Mouse (Mus musculus): ENCODE measurements at regions not wholly inside any gene's neighbourhood (a gene's known extent, or its start where the extent isn't known, plus 50 kb on each side); places are given as distances from the start of the nearest gene placed in this dataset.

DNA sequence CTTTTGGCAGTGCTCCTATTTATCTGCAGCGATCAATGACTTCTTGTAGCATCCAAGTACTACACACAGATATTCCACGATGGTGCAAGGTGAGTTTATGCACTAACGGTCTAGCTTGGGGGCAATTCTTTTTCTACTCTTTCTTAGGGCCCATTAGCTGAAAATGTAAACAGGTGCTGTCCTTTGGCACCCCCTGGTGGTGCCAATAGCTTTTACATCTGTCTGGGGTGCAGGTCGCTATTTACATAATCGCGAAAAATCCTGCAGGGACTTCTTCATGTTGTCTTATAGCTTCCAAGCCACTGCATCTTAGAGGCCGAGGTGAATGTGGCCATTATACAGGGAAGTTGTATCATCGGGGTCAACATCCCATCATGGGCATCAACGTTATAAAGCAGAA lies 175.9 kb downstream of the Rps12 start:
- peak; percentile 39 to 83 for DNase-seq (ENCODE audit: inconsistent age in 2 of 2, low spot score in 1 of 2)

DNA sequence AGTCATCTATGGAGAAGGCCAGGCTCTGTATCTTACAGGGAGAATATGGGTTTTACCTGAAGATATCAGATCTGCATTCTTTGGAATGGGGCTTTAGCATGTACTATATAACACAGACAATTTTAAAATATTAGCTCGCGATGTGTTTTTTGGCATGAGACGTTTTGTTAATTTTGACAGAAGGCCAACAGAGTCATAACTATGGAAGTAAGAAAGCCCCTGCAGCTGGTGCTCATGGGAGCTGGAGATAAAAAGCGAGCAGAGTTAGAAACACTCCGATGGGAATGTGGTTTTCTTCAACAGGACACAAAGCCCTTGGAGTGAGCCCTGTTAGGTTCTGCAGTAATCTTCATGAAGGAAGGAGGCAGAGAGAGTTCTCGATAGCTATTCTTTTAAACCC lies 176.6 kb downstream of the Rps12 start:
- DNase-seq (ENCODE audit: inconsistent age in 2 of 2, low spot score in 1 of 2), result no peak

DNA sequence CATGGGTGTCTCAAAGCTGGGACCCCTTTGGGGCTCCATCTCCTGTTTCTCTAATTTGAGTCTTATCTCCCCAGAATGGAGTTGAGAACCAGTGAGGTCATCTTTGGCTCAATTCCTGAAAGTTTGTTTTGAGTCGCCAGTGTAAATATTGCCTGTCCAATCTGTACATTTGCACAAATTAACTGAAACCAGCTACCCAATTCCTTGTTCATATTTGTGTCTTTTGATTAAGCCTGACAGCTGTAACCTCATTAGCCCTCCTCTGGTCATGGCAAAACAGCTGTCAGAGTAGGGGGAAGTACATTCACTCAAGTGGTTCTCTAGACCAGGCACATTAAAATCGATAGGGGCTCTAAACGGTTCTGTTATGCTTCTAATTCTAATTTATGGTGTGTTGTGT lies 177.0 kb downstream of the Rps12 start:
- peak in 1 of 2 experiments; percentile 23 for DNase-seq (ENCODE audit: inconsistent age in 2 of 2, low spot score in 1 of 2)

DNA sequence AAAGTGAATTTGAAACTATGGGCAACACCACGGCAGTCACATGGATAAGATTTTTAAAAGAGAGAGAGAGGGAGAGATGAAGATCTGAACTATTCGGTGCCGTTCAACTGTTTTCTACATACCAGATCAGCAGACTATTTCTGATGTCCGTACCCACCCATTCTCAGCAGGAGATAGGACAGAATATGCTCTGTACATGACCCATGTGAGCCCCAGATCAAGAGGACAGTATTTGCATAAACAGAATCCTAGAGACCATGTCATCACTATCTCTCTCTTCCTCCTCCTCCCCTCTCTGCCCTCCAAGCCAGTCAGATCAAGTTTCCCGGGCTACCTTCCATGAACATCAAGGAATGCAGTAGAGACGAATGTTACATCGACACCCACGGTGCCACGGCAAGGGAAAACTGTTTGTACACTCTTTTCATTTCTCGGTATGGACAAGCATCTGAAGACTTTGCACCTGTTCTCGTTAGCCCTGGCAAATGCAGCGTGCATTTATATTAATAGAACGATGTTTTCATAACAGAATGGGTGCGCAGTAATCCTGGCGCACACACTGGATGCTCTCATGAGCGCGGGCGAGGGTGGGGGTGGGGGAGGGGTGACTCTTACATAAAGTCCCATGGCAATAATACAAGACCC lies 177.7 kb downstream of the Rps12 start:
- DNase-seq (ENCODE audit: inconsistent age in 2 of 2, low spot score in 1 of 2), result no peak

DNA sequence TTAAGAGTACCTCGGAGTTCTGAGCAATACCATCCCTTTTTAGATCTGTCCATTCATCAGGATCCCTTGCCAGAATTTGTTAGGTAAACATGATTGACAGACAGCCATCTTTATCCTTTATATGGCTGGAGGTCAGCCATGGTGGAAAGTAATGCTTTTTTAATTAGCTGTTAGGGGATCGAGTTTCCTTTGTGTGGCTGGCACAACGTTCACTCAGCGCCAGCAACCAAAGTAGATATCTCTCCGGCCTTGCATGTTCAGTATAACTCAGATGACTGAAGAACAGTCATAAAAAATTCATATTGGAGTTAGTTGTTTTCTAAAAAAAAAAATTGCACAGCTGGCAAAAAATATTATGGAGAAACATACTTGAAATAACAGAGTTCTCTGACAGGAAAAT lies 186.4 kb downstream of the Rps12 start:
- no peak for DNase-seq (ENCODE audit: inconsistent age in 2 of 2, low spot score in 1 of 2)

DNA sequence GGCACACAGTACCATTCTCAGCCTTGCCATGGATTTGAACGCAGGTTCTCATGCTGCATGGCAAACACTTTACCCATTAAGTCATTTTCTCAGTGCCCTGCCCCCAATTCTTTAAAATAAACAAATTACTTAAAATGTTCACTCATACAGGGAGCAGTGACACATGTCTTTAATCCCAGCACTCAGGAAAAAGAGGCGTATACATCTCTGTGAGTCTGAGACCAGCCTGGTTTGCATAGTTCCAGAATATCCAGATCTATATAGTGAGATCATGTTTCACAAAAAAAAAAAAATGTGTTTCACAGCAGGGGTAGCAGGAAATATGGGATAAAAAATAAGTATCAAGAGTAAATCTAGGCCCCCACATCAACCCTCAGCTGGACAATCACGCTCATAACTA lies 191.5 kb downstream of the Rps12 start:
- no peak for DNase-seq (ENCODE audit: inconsistent age in 2 of 2, low spot score in 1 of 2)

DNA sequence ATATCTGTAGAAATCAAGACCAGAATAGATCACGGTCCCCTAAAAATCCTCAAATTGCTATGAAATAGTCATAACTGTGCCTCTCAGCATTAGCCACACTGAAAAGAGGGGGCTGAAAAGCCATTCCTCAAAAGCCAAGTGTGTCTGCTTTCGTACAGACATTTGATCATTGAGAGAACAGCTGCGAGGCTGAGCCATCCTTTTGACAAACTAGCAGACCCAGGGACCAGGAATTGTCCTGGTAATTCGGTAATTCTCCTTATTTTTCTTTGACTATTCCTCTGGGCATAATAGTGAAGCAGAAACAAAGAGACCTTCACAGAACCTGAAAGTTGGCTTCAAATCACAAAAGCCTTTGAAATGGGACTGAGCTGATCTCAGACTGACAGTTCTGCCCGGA lies 206.8 kb downstream of the Rps12 start:
- no peak for DNase-seq (ENCODE audit: inconsistent age in 2 of 2, low spot score in 1 of 2)

DNA sequence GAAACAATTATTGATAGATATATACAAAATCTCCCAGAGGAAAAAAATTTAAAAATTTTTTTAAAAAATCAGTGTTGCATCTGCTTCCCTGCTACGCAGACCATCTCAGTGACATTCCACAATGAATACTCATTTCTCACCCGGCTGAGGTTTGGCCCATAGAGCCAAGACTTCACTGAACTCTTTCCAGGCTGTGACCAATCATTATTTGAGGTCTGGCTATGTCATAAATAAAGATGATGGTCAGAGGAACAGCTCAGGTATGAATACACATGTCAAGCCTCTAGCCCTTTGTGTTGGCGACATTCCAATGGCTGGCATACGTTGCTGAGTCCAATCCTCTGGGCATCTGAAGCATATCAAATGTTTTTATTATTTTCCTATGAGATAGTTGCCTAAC lies 216.1 kb downstream of the Rps12 start:
- DNase-seq (ENCODE audit: inconsistent age in 2 of 2, low spot score in 1 of 2), result no peak

DNA sequence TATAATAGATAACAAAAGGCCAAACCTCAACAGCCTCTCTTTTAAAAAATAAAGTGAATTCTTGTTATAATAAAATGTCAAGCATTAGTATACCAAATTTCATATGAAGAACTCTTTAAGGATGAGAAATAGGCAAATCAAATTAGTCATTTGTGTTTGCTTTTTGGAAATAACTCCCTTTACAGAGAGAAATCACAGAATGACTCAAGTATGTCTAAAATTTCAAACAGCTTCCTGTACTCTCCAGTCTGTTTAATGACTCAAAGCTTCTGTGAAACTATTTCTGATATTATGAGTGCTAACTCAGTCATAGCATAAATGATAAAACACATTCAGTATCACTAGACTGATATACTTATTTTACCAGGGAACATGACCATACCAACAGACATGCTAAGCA lies 217.7 kb downstream of the Rps12 start:
- no peak for DNase-seq (ENCODE audit: inconsistent age in 2 of 2, low spot score in 1 of 2)

DNA sequence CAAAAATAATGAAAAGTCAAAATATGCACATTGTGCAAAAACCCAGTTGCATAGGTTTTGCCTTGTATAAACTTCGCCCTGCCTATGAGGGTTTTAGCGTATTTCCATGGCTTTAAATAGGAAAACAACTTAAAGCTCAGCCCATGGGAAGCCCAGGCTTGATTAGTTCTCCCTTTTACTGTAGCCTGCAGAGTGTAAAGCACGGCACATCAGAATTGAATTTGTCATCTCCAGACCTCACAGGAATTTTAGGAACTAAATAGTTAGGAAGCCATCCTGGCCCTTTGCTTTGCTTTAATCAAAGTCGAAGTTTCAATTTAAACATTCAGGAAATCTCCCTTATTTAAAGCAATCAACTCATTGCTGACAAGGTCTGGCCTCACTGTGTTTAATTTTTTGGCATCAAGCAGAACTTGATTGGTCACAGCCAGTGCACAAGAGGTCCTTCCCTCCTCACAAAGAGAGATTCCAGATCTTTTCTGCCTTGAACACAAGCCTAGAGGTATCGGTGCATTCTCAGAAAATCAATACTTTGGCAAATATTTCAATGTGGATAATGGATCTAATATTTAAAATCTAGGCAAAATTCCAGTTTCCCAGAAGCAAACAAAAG lies 211.8 kb upstream of the Eya4 start:
- DNase-seq (ENCODE audit: inconsistent age in 2 of 2, low spot score in 1 of 2), result no peak

DNA sequence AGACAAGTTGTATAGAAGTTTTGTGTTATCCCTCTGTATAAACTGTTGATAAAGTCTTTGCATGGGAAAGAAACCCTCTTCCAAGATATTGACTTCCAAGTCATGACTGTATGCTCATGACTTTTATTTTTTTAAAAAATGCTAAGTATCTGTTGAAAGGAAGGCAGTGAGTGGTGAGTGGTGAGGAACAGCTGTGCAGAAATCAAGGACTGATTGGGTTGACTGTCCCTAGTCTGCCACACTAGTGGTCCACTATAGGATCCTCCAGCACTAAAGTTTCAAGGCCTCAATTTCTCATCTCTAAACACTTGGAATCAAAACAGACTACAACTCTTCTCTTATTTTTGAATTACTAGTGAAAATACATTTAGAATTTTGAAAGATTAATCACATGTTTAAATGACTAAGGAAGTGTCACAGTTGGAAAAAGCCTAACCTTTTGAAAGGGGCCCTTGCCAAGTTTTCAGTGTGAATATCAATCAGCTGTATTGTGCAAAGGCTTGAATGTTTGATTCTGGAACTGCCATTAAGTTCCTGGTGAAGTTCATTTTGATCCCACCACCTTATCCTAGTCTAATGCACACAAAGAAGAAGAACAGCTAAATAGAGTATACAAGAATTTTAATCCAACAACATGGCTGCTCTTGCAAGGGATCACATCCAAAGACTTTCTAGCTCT lies 209.5 kb upstream of the Eya4 start:
- DNase-seq (ENCODE audit: inconsistent age in 2 of 2, low spot score in 1 of 2), result peak in 1 of 2 experiments; percentile 77

DNA sequence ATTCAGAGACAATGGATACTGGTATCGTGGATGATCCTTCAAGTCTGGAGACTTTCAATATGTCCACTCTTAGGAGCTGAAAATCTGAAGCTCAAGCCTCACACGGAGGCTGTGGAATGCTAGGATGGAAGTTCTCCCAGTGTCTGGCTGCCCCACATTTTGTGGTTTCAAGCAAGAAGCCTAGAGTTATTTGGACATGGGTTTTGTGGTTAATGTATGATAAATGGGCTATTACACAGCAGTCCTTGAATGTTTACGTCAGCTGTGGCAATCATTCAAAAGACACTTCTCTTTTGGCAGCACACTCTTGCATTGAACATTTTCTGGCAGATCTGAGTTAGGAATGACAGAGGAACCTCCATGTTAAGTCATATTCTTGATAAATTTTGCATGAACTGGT lies 207.2 kb upstream of the Eya4 start:
- DNase-seq (ENCODE audit: inconsistent age in 2 of 2, low spot score in 1 of 2), result peak; percentile 43 to 89

DNA sequence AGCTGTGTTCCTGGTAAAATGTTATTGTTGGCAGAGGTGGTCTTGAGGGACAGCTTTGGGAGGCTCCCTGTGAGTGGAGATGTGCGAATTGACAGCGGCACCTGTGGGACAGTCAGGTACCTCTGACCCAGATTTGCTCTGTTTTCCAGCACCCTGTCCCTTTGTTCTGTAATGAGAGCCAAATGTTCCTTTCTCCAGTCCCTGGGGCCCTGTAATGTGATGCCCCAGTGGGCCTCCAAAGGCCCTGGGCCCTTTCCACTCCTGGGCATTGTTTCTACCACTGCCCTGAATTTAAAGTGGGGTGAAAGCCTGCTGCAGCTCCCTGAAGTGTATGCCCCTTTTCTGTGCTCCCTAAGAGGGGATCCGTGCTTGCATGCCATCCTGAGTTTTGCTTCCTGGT lies 198.6 kb upstream of the Eya4 start:
- DNase-seq (ENCODE audit: inconsistent age in 2 of 2, low spot score in 1 of 2), result peak in 1 of 2 experiments; percentile 26

DNA sequence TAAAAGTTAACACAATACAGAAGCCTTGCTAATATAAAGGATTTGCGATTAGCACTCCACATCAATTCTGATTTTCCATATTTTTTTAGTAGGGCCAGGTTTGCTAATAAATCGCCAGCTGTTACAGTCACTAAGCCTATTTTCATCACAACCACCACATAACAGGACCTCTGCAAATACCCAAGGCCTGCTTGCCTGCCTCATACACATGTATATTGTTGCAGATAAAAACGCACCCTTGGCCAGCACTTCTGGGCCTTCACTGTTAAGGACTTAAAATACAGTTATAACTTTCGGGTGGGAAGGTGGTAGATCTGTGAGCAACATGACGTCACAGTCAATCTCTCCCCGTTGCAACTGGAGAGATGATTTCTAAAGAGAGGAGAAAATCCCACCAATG lies 197.7 kb upstream of the Eya4 start:
- DNase-seq (ENCODE audit: inconsistent age in 2 of 2, low spot score in 1 of 2), result no peak

DNA sequence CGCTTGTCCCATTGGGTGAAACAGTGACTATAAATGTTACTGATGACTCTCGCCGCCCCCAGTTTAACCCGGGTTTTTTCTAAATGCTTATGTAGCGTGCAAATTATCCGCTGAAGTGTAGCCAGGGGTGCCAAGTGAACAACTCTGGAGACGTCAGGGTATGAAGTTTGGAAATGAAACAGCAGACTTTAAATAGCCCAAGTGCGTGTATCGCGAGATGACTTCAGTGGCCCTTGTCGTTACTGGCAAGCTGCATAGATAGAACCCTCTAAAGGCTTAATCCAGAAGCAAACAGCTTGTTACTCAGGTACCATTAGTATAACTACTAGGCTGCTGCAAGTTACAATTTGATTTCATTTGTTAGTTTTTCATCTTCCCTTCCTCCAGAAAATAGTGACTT lies 192.1 kb upstream of the Eya4 start:
- DNase-seq (ENCODE audit: inconsistent age in 2 of 2, low spot score in 1 of 2), result no peak

DNA sequence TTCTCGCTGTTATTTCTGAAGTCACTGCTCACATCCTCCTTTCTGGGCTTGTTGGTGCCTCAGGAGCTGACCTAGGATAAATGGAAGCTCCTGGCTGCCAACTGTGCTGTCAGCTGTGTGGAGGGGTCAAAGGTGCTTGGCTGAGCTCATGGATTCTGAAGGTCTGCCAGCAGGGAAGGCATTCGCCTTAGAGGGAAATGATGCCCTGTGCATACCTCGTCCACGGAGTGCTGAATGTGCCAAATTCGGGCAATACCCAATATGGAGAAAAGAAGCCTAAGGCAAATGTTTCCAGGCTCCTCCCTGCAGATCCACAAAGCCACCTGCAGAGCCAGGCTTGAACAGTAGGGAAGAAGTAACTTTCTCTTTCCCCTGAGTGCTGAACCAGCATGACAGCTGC lies 191.3 kb upstream of the Eya4 start:
- peak in 1 of 2 experiments; percentile 38 for DNase-seq (ENCODE audit: inconsistent age in 2 of 2, low spot score in 1 of 2)

DNA sequence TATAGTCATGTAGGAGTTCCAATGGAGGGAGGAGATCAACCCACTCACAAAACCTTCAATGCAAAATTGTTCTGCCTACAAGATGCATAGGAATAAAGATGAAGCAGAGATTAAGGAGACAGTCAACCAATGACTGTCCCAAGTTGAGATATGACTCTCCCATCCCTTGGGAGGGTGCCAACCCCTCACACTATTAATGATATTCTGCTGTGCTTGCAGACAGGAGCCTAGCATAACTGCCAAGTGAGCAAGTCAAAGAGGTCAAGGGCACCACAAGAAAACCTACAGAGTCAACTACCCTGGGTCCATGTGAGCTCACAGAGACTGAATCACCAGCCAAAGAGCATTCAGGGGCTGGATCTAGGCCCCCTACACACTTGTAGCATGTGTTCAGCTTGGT lies 184.1 kb upstream of the Eya4 start:
- peak; percentile 33 to 68 for DNase-seq (ENCODE audit: inconsistent age in 2 of 2, low spot score in 1 of 2)

DNA sequence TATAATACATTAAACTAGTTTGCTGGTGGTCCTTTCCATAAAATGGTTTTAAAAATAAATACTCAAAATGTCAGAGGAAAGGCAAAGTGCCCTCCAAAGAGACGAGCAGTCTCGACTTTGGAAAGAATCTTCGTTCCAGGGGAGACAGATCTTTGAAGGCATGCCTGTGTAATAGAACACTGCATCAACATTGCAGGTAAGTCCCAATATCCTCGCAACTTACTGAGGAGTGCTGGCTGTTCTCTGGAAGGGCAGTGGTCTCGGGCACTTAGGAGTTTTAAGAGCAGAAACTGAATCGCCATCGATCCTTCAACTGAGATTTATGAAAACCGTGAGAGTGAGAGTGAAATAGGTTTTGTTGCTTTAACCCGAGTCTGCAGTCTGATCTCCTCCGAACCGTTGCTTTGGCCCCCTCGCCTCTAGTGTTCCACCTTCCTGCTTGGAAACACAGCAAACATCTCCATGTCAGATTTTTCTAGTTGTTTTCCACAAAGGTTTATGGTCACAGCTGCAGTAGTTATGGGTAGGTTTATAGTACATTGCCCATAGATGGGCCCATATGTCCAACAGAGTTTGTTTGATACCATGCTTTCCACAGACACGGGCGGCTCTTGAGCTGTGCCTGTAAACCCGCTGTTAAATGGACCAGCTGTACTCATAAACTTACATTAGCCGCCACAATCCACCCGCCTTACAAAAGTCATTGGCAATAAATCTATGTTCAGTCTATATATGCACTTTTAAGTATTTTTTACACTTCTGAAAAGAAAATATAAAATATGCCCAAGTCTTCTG lies 181.6 kb upstream of the Eya4 start:
- no peak for DNase-seq (ENCODE audit: inconsistent age in 2 of 2, low spot score in 1 of 2)

DNA sequence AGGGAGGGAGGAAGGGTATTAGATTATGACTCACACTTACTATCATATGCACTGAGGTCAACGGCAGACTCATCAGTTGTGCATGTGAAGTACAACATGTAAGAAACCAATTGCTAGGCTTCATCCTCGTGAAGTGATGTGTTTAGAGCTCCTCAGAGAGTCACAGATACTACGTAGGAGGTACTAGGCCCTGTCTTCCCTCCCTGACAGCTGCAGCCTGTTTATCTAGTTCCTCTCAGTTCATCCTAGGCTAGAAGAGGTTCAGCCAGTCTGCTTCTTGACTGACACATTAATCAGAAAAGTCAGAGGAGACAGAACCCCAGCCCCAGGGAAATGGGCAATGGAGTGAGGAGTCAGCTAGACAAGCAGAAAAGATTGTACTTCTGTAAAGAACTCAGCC lies 180.1 kb upstream of the Eya4 start:
- DNase-seq (ENCODE audit: inconsistent age in 2 of 2, low spot score in 1 of 2), result no peak

DNA sequence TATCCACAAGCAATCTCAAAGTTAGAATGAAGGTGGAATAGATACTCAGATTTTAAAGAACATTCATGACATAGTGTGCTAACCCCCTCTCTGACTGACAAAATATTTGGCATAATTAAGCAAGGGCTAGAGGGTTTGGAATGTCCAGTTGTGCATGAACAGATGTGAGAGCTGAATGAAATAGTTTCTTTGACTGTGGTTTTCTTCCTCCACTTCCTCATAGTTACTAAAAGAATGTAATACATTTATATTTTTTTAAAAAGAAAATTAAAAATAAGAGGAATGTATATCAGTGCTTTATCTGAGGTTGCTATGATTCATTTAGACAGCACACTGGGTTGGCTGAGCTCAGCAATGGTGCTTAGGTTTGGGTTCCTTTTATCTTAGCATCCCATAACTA lies 176.2 kb upstream of the Eya4 start:
- DNase-seq (ENCODE audit: inconsistent age in 2 of 2, low spot score in 1 of 2), result no peak

DNA sequence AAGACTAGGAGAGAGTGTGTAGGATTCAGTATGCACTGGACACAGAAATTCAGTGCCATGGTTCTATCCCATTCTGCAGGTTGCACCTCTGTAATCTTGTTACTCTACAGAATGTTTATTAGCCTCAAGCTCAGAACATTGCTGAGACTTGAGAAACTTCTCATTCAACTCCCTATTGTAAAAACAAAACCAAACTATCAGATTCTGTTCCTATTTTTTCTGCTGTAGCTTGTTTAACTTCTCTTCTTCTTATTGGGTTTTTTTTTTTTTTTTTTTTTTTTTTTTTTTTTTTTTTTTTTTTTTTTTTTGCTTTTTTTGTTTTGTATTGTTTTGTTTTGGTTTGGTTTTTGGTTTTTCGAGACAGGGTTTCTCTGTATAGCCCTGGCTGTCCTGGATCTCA lies 172.1 kb upstream of the Eya4 start:
- no peak for DNase-seq (ENCODE audit: inconsistent age in 2 of 2, low spot score in 1 of 2)

DNA sequence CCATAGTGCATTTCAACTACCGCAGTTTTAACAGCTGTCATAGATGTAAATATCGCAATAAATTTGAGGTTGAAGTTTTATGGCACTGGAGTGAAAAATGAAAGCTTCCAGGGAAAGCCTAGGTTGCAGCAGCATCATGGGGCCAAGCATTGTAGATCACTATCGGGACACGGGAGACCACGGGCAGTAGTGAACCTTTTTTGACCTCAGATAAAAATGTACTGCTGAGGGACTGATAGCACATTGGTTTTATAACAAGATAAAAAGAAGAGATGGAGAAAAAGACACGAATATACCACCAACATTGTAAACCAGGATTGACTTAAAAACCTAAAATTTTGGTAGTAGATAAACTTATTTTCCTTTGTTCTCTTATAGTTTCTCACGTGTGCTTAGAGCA lies 143.1 kb upstream of the Eya4 start:
- DNase-seq (ENCODE audit: inconsistent age in 2 of 2, low spot score in 1 of 2), result no peak

Data from adrenal gland, adult (tissue).